Mouse (Mus musculus) lung, postnatal 0 days (tissue): ENCODE results near the gene Usp24.

Source experiments
- CTCF ChIP-seq: IDR thresholded peaks from 2 replicates; pipeline ENCODE4 v1.5.1; 2016; ENCODE audit warnings: antibody characterized with exemption, mild to moderate bottlenecking
- EP300 ChIP-seq: IDR thresholded peaks from 2 replicates; pipeline ENCODE4 v1.6.1; 2016; ENCODE audit warnings: antibody characterized with exemption, mild to moderate bottlenecking, control low read depth

DNA sequence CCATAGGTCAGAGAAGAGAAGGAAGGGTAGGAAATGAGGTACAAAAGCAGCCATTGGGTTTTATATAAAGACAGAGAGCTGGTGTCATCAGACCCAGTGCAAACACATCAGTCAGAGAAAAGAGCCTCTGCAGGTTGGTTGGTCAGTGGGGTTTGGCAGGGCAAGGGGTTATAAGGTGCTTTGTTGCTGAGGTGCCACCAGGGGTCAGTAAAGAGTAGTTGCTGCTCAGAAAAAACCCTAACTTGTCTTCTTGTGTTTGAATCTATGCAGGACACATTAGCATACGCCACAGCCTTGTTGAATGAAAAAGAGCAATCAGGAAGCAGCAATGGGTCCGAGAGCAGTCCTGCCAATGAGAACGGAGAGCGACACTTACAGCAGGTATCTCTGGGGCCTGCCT is 120.5 kb downstream of the Usp24 start:
- TF ChIP-seq CTCF (peak; percentile 77), EP300 (no peak)
